Mouse (Mus musculus): ENCODE results near the gene Sgcd. TPM values are rescaled to one million over a fixed set of nuclear protein-coding genes. Genes with fewer than 3 reads are reported as not detected.

Gene Sgcd
- polyA plus RNA-seq, 1 experiment from 2014 or later, result 2.8 TPM

DNA sequence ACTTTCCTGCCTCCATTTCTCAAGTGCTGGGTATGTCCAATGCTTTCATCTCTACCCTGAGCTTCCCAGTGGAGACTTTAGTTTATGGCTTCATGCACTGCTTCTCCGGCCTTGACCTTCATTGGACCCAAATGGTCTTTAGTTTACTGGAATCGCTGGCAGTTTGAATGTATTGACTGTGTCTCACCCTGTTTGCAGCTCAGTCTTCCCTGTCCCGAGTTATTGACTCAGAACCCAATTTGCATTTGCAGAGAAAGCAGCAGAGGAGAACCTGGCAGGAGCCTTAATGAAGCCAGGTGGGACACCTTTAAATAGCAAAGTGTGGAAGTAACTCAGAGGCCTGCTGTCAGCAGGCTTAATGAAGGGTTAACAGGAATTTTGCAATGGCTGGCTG is 1140.9 kb downstream of the Sgcd start:
- Histone ChIP-seq H3K4me3 (replicated peaks) (no peak overlapping the region), H3K4me2 (replicated peaks) (no peak overlapping the region), H3K9ac (no peak overlapping the region), H3K27me3 (replicated peaks) (no peaks in the 10 kb centered on the region), H3K4me1 (replicated peaks) (no peaks in the 10 kb centered on the region), H3K36me3 (no peaks in the 10 kb centered on the region), H3K9me3 (no peaks in the 10 kb centered on the region), H3K27ac (no peak overlapping the region)
- WGBS, result 37% methylated on average over 3 of the region's 3 CpGs
- no peak for ATAC-seq

- ATAC-seq, result no peak
These were observed 1142.1 kb downstream of the Sgcd start for GRCm38 (mm10) chr11:46846661-46847060.

More at GRCm38 (mm10) chr11:46846661-46847060, 1142.1 kb downstream of the Sgcd start:
- H3K9ac ChIP-seq, result no peak overlapping the region
- 85% methylated on average over 1 of the region's 1 CpGs for WGBS
- no peak overlapping the region for H3K4me3 ChIP-seq (replicated peaks)
- no peaks in the 10 kb centered on the region for H3K36me3 ChIP-seq
- no peak overlapping the region for H3K4me2 ChIP-seq (replicated peaks)
- H3K27me3 ChIP-seq (replicated peaks), result no peaks in the 10 kb centered on the region
- no peak overlapping the region for H3K27ac ChIP-seq
- no peaks in the 10 kb centered on the region for H3K4me1 ChIP-seq (replicated peaks)
- no peaks in the 10 kb centered on the region for H3K9me3 ChIP-seq

All from intestine, embryonic 15.5 days (tissue).